Mouse (Mus musculus) bone marrow macrophage, adult 2 months (primary cell): ENCODE measurements around the gene Sik3.

ENCODE experiments used
- CTCF ChIP-seq: IDR thresholded peaks from 2 replicates; pipeline ENCODE4 v1.5.1; 2012; ENCODE audit warnings: low read depth, mild to moderate bottlenecking, low read length, moderate library complexity
- POLR2A ChIP-seq: IDR thresholded peaks from 2 replicates; pipeline ENCODE4 v1.6.1; 2012; ENCODE audit warnings: mild to moderate bottlenecking, low read depth, low read length, borderline replicate concordance

DNA sequence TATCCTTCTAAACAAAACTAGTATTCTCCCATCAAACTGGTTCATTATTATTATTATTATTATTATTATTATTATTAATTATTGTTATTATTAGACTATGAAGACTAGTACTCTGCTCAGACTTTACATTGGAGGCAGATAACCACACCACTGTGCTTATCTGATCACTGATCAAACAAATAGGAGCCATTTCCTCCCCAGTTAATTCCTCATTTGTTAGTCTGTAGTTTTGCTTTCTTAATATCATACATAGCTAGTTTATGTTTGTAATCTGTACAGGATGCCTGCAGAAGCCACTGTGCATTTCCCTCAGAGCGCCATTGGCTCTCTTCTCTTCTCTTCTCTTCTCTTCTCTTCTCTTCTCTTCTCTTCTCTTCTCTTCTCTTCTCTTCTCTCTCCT is 129.9 kb downstream of the Sik3 start:
- no peak for TF ChIP-seq CTCF
- no peak for TF ChIP-seq POLR2A
